Mouse (Mus musculus) heart, embryonic 11.5 days (tissue): ENCODE data around the gene Lnx2. TPM values are rescaled to one million over a fixed set of nuclear protein-coding genes. Genes with fewer than 3 reads are reported as not detected.

Experiments used
- ATAC-seq: fragments of 200-750 bp; cut with Nextera tagmentation; replicated peaks from 2 replicates; pipeline ENCODE4 v1.8.0; 2017; ENCODE audit warnings: moderate library complexity; ENCODE audit not compliant: insufficient number of reproducible peaks, low FRiP score, low TSS enrichment
- H3K27ac ChIP-seq: fragments of 300-500 bp; sonication (generic); 2 replicates; pipeline ENCODE4 v1.5.1; 2014; ENCODE audit warnings: mild to moderate bottlenecking, low read depth, low read length
- H3K27me3 ChIP-seq: fragments of 300-500 bp; sonication (generic); 2 replicates; pipeline ENCODE4 v1.6.1; 2014; ENCODE audit warnings: mild to moderate bottlenecking, low read length, mixed read lengths; ENCODE audit not compliant: control insufficient read depth, insufficient read depth
- H3K36me3 ChIP-seq: fragments of 300-500 bp; sonication (generic); 2 replicates; pipeline ENCODE4 v1.6.1; 2014; ENCODE audit warnings: mild to moderate bottlenecking, low read length, moderate library complexity, mixed read lengths; ENCODE audit not compliant: control insufficient read depth, insufficient read depth
- H3K4me1 ChIP-seq: fragments of 300-500 bp; sonication (generic); 2 replicates; pipeline ENCODE4 v1.6.1; 2014; ENCODE audit warnings: low read length; ENCODE audit not compliant: control insufficient read depth, insufficient read depth
- H3K4me2 ChIP-seq: fragments of 300-500 bp; sonication (generic); 2 replicates; pipeline ENCODE4 v1.6.1; 2014; ENCODE audit warnings: mild to moderate bottlenecking, moderate library complexity
- H3K4me3 ChIP-seq: fragments of 300-500 bp; sonication (generic); 2 replicates; pipeline ENCODE4 v1.5.1; 2014; ENCODE audit warnings: low read depth, low read length
- H3K9ac ChIP-seq: fragments of 300-500 bp; sonication (generic); 2 replicates; pipeline ENCODE4 v1.6.1; 2014; ENCODE audit warnings: mild to moderate bottlenecking, low read depth, low read length, moderate library complexity
- H3K9me3 ChIP-seq: fragments of 300-500 bp; sonication (generic); replicated peaks from 2 replicates; pipeline ENCODE4 v1.6.1; 2016; ENCODE audit warnings: low read length; ENCODE audit not compliant: control insufficient read depth
- WGBS: fragments of 180-500 bp; shearing (Covaris S2); extraction: QIAGEN DNeasy Blood & Tissue Kit; methylation state at CpG from one replicate; pipeline ENCODE4 v1.1.7; 2014; ENCODE audit not compliant: insufficient replicate concordance; 5-methylcytosine and 5-hydroxymethylcytosine counted together
- polyA plus RNA-seq: library from polyadenylated mRNA; unstranded; fragments of >200 nt; fragmentation: Nextera tagmentation; extraction: Ambion mirVana; gene quantifications from 2 replicates; pipeline ENCODE4 v1.2.1, GENCODE M21; 2014

Lnx2 gene
- 9.4 and 11.0 TPM in 2 replicates for polyA plus RNA-seq

- Histone ChIP-seq H3K4me1 (peaks cover 24% of the 10 kb centered on the region), H3K36me3 (no peaks in the 10 kb centered on the region), H3K4me3 (peak within 1 kb of the TSS; percentile 91), H3K9me3 (no peaks in the 10 kb centered on the region), H3K9ac (peak within 1 kb of the TSS; percentile 88), H3K27me3 (no peaks in the 10 kb centered on the region), H3K27ac (peak within 1 kb of the TSS; percentile 92), H3K4me2 (peak within 1 kb of the TSS; percentile 94)
- under 1% methylated on average over 61 of the region's 65 CpGs for WGBS
- peak; percentile 99 for ATAC-seq
These were observed at the start of gene Lnx2 for GRCm38 (mm10) chr5:147076026-147076798. Gene Lnx2, minus strand, starts transcription at chr5:147076586.

- Histone ChIP-seq H3K27me3 (0 out of 2 replicates have a peak, but pooled peaks cover 2% of the 10 kb centered on the region), H3K36me3 (no peaks in the 10 kb centered on the region), H3K4me3 (no peak overlapping the region), H3K27ac (no peak overlapping the region), H3K9ac (no peak overlapping the region), H3K9me3 (no peaks in the 10 kb centered on the region; the same call in 1 of the 2 replicates), H3K4me1 (no peaks in the 10 kb centered on the region), H3K4me2 (no peak overlapping the region)
- WGBS: 78% methylated on average over 13 of the region's 13 CpGs
- ATAC-seq: no peak
These were observed 49.3 kb upstream of the Lnx2 start for GRCm38 (mm10) chr5:147125542-147126185.

- H3K9me3 ChIP-seq: no peaks in the 10 kb centered on the region; the same call in 1 of the 2 replicates
- no peak overlapping the region for H3K9ac ChIP-seq
- H3K4me2 ChIP-seq: no peak overlapping the region
- no peak for ATAC-seq
- H3K27me3 ChIP-seq: 0 out of 2 replicates have a peak, but pooled peaks cover 2% of the 10 kb centered on the region
- 65% methylated on average over 9 of the region's 9 CpGs for WGBS
- no peak overlapping the region for H3K27ac ChIP-seq
- no peaks in the 10 kb centered on the region for H3K36me3 ChIP-seq
- no peak overlapping the region for H3K4me3 ChIP-seq
- no peaks in the 10 kb centered on the region for H3K4me1 ChIP-seq
These were observed 48.4 kb upstream of the Lnx2 start for GRCm38 (mm10) chr5:147124794-147125193.

GRCm38 (mm10) chr5:147121146-147121545 is 44.8 kb upstream of the Lnx2 start:
- 86% methylated on average over 4 of the region's 4 CpGs for WGBS
- Histone ChIP-seq H3K4me1 (no peaks in the 10 kb centered on the region), H3K27me3 (0 out of 2 replicates have a peak, but pooled peaks cover 2% of the 10 kb centered on the region), H3K9ac (no peak overlapping the region), H3K4me3 (no peak overlapping the region), H3K27ac (no peak overlapping the region), H3K4me2 (no peak overlapping the region), H3K36me3 (no peaks in the 10 kb centered on the region), H3K9me3 (no peaks in the 10 kb centered on the region; the same call in 1 of the 2 replicates)
- ATAC-seq: no peak

GRCm38 (mm10) chr5:147117027-147117426 is 40.6 kb upstream of the Lnx2 start:
- Histone ChIP-seq H3K4me1 (no peaks in the 10 kb centered on the region), H3K27ac (no peak overlapping the region), H3K4me3 (no peak overlapping the region), H3K4me2 (no peak overlapping the region), H3K9ac (no peak overlapping the region), H3K9me3 (no peaks in the 10 kb centered on the region; the same call in 1 of the 2 replicates), H3K36me3 (peaks cover 4% of the 10 kb centered on the region), H3K27me3 (no peaks in the 10 kb centered on the region)
- 30% methylated on average over 6 of the region's 6 CpGs for WGBS
- no peak for ATAC-seq

GRCm38 (mm10) chr5:147115631-147116030 is 39.2 kb upstream of the Lnx2 start:
- Histone ChIP-seq H3K9me3 (no peaks in the 10 kb centered on the region), H3K27ac (no peak overlapping the region), H3K36me3 (peaks cover 11% of the 10 kb centered on the region), H3K4me1 (no peaks in the 10 kb centered on the region), H3K9ac (no peak overlapping the region), H3K4me3 (no peak overlapping the region), H3K4me2 (no peak overlapping the region), H3K27me3 (no peaks in the 10 kb centered on the region)
- WGBS: 90% methylated on average over 4 of the region's 4 CpGs
- ATAC-seq: no peak

- H3K4me2 ChIP-seq: no peak overlapping the region
- H3K4me3 ChIP-seq: no peak overlapping the region
- H3K4me1 ChIP-seq: no peaks in the 10 kb centered on the region
- H3K27ac ChIP-seq: no peak overlapping the region
- H3K36me3 ChIP-seq: peaks cover 11% of the 10 kb centered on the region
- H3K9me3 ChIP-seq: no peaks in the 10 kb centered on the region
- no peaks in the 10 kb centered on the region for H3K27me3 ChIP-seq
- H3K9ac ChIP-seq: no peak overlapping the region
- no peak for ATAC-seq
- 78% methylated on average over 7 of the region's 7 CpGs for WGBS
These were observed 38.4 kb upstream of the Lnx2 start for GRCm38 (mm10) chr5:147114738-147115137.

- Histone ChIP-seq H3K27me3 (no peaks in the 10 kb centered on the region), H3K27ac (no peak overlapping the region), H3K4me3 (no peak overlapping the region), H3K4me1 (no peaks in the 10 kb centered on the region), H3K9ac (no peak overlapping the region), H3K4me2 (no peak overlapping the region), H3K9me3 (no peaks in the 10 kb centered on the region), H3K36me3 (peaks cover 24% of the 10 kb centered on the region)
- 85% methylated on average over 13 of the region's 13 CpGs for WGBS
- ATAC-seq: no peak
These were observed 32.6 kb upstream of the Lnx2 start for GRCm38 (mm10) chr5:147108861-147109591.
